Mouse (Mus musculus) neural tube, embryonic 15.5 days (tissue): Measurements from ENCODE around the gene Mcts1. TPM values are rescaled to one million over a fixed set of nuclear protein-coding genes. Genes with fewer than 3 reads are reported as not detected.

ENCODE experiments used
- polyA plus RNA-seq: library from polyadenylated mRNA; unstranded; fragments of >200 nt; fragmentation: Nextera tagmentation; extraction: Ambion mirVana; gene quantifications from 2 replicates; pipeline ENCODE4 v1.2.1, GENCODE M21; 2015

Gene Mcts1
- polyA plus RNA-seq, 1 experiment from 2014 or later = 223 TPM

Other genes with a start within 250 kb of the Mcts1 start
- gene Lamp2, start 144.1 kb upstream of the Mcts1 start, polyA plus RNA-seq = 58.6 and 101 TPM in 2 replicates
- 15.6 and 18.7 TPM in 2 replicates for gene Cul4b, start 24.4 kb upstream of the Mcts1 start, polyA plus RNA-seq
- gene C1galt1c1, start 34.5 kb downstream of the Mcts1 start, polyA plus RNA-seq = 33.5 and 34.2 TPM in 2 replicates
- 0.23 TPM in 1 of 2 replicates, not detected in the other for gene 6030498E09Rik, start 172.1 kb downstream of the Mcts1 start, polyA plus RNA-seq